Mouse (Mus musculus) ES-Bruce4 (cell line): ENCODE measurements around the gene Fam234a. TPM values are rescaled to one million over a fixed set of nuclear protein-coding genes. Genes with fewer than 3 reads are reported as not detected.

Experiments used
- H3K27ac ChIP-seq: 2 replicates; pipeline ENCODE4 v1.5.1; 2012; ENCODE audit warnings: low read length, inconsistent platforms; ENCODE audit not compliant: insufficient read depth
- H3K27me3 ChIP-seq: 2 replicates; pipeline ENCODE4 v1.6.1; 2012; ENCODE audit warnings: mild to moderate bottlenecking, low read length, inconsistent platforms; ENCODE audit not compliant: control insufficient read depth, poor library complexity, insufficient read depth, severe bottlenecking
- H3K36me3 ChIP-seq: 2 replicates; pipeline ENCODE4 v1.6.1; 2012; ENCODE audit warnings: inconsistent platforms, mild to moderate bottlenecking, low read length, moderate library complexity; ENCODE audit not compliant: control insufficient read depth, poor library complexity, insufficient read depth, severe bottlenecking
- H3K4me1 ChIP-seq: one replicate; pipeline ENCODE4 v1.8.1; 2011; ENCODE audit warnings: low read length; ENCODE audit not compliant: control insufficient read depth, insufficient read depth
- H3K4me3 ChIP-seq: 2 replicates; pipeline ENCODE4 v1.5.1; 2011; ENCODE audit warnings: low read depth, mild to moderate bottlenecking, low read length
- H3K9ac ChIP-seq: 2 replicates; pipeline ENCODE4 v1.6.1; 2012; ENCODE audit warnings: low read depth, mild to moderate bottlenecking, inconsistent platforms; ENCODE audit not compliant: poor library complexity, severe bottlenecking
- H3K9me3 ChIP-seq: replicated peaks from 2 replicates; pipeline ENCODE4 v1.6.1; 2012; ENCODE audit warnings: mild to moderate bottlenecking, low read length, inconsistent platforms; ENCODE audit not compliant: control insufficient read depth, poor library complexity, insufficient read depth, severe bottlenecking
- CTCF ChIP-seq: IDR thresholded peaks from one replicate; pipeline ENCODE4 v1.8.1; 2011; ENCODE audit warnings: low read depth, low read length
- EP300 ChIP-seq: IDR thresholded peaks from 2 replicates; pipeline ENCODE4 v1.6.1; 2011; ENCODE audit warnings: low read depth, low read length; ENCODE audit not compliant: insufficient read depth
- POLR2A ChIP-seq: IDR thresholded peaks from one replicate; pipeline ENCODE4 v1.8.1; 2011; ENCODE audit warnings: low read length; ENCODE audit not compliant: insufficient read depth
- polyA plus RNA-seq: library from polyadenylated mRNA; stranded (reverse); fragments of >200 nt; gene quantifications from 2 replicates; pipeline ENCODE4 v1.2.4, GENCODE M21; 2011; ENCODE audit warnings: low read depth; ENCODE audit not compliant: missing spikeins, insufficient read depth, insufficient read length

The Fam234a gene
- polyA plus RNA-seq, 1 experiment = 23.7 TPM

DNA sequence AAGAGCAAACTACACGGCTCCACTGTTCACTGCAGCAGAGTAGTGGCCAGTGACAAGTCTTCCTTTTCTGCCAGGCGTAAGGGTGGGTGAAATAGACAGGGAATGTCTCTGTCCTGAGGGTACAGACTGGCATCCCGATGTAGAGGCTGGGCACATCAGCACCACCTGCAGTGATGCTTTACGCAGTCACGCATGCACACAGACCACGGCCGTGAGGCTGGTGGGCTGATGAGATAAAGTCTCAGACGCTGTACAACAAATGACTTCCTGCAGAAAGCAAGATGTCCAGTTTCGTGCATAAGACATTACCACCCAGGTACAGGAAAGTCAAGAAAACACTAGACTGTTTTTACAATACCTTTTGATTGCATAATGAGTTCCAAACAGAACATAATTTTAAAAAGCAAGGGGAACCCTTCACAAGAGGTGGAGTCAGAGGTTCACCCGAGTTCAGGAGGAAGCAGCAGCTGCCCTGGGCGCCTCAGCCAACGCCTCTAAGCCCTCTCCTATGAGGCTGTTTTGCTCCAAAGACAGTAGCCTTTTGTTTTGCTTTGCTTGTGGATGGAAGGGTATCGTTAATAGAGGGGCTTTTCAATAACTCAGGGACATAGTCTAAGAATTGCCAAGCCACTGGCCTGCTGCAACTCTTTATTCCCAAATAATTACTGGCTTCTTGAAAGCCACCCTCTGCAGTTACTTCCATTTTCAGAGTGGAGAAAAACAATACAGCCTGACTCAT, 8.8 kb downstream of the Fam234a start:
- Histone ChIP-seq H3K9ac (no peak overlapping the region), H3K27ac (no peak overlapping the region), H3K27me3 (no peaks in the 10 kb centered on the region), H3K36me3 (no peaks in the 10 kb centered on the region), H3K4me3 (no peak overlapping the region), H3K4me1 (no peaks in the 10 kb centered on the region), H3K9me3 (no peaks in the 10 kb centered on the region)
- TF ChIP-seq EP300 = no peak
- no peak for TF ChIP-seq CTCF
- no peak for TF ChIP-seq POLR2A

DNA sequence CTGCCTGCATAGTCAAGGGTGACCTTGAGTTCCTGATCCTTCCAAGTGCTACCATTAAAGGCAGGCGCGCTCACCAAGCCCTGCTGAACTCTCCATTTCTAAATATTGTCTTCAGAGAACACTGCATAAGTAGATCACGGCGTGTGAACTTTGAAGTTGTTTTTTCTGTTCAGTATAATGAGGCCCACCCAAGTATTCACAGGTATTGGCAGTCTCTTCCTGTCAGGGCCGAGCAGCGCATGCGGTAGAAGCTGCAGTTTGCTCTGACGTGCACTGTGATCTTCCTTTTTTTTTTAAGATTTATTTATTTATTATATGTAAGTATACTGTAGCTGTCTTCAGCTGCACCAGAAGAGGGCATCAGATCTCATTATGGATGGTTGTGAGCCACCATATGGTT, 9.7 kb downstream of the Fam234a start:
- Histone ChIP-seq H3K9me3 (no peaks in the 10 kb centered on the region), H3K27ac (no peak overlapping the region), H3K4me3 (no peak overlapping the region), H3K4me1 (no peaks in the 10 kb centered on the region), H3K36me3 (no peaks in the 10 kb centered on the region), H3K9ac (no peak overlapping the region), H3K27me3 (no peaks in the 10 kb centered on the region)
- no peak for TF ChIP-seq CTCF
- no peak for TF ChIP-seq EP300
- no peak for TF ChIP-seq POLR2A

DNA sequence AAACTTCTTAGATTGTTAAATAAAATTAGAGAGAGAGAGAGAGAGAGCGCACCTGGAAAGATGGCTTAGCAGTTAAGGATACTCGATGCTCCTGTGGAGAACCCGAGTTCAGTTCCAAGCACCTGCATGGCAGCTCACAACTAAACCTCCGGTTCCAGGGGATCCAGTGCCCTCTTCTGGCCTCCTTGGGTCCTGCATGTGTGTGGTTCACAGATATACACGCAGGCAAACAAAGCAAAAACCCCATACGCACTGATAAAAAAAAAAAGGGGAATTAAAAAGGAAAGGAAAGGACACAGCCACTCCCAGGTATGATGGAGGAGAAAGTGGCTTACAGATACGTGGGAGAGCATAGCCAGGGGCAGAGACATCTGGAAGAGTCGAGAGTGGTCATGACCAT, 11.2 kb downstream of the Fam234a start:
- no peak overlapping the region for H3K9ac ChIP-seq
- no peak overlapping the region for H3K27ac ChIP-seq
- TF ChIP-seq CTCF (peak; percentile 83), EP300 (no peak)
- no peaks in the 10 kb centered on the region for H3K9me3 ChIP-seq
- H3K4me1 ChIP-seq = no peaks in the 10 kb centered on the region
- H3K4me3 ChIP-seq = no peak overlapping the region
- no peaks in the 10 kb centered on the region for H3K36me3 ChIP-seq
- H3K27me3 ChIP-seq = no peaks in the 10 kb centered on the region

DNA sequence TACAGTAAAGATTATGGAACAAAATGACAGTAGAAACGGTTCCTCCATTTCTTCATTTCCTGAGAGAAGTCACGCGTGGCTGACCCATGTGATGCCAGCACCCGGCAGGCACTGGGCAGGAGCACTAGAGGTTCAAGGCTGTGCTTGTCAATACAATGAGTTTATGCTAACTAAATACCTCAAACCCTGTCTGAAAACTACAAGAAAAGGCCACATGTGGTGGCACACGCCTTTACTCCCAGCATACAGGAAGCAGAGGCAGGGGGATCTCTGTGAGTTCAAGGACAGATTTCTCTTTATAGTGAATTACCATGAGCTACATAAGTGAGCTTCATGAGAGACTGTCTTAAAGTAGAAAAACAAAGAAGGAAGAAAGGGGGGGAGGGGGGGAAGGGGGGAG, 12.9 kb downstream of the Fam234a start:
- Histone ChIP-seq H3K4me3 (no peak overlapping the region), H3K27ac (no peak overlapping the region)
- TF ChIP-seq POLR2A (no peak), EP300 (no peak), CTCF (no peak)

DNA sequence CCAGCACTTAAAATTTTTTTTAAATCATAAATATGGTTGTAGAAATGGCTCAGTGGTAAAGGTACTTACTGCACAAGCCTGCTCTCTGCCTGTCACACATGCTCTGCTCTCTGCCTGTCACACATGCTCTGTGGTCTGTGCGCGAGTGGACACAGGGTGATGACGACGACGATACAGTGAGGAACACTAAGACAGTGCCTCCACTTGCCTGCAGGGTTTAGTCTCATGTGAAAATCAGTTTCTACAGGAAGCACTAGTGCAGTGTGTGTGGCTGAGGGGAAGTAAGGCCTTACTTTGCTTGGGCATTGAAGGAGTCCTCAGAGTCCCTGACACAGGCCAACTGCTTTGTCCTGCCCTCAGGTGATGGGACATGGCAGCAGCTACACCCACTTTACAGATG, 14.3 kb downstream of the Fam234a start:
- no peaks in the 10 kb centered on the region for H3K36me3 ChIP-seq
- TF ChIP-seq EP300 = no peak
- no peak for TF ChIP-seq POLR2A
- no peak for TF ChIP-seq CTCF
- no peaks in the 10 kb centered on the region for H3K4me1 ChIP-seq
- no peak overlapping the region for H3K4me3 ChIP-seq
- H3K27me3 ChIP-seq = no peaks in the 10 kb centered on the region
- H3K27ac ChIP-seq = no peak overlapping the region
- no peak overlapping the region for H3K9ac ChIP-seq
- H3K9me3 ChIP-seq = no peaks in the 10 kb centered on the region

More for the DNA sequence above, 12.9 kb downstream of the Fam234a start:
- Histone ChIP-seq H3K4me1 (no peaks in the 10 kb centered on the region), H3K36me3 (no peaks in the 10 kb centered on the region), H3K27me3 (no peaks in the 10 kb centered on the region), H3K9me3 (no peaks in the 10 kb centered on the region), H3K9ac (no peak overlapping the region)

DNA sequence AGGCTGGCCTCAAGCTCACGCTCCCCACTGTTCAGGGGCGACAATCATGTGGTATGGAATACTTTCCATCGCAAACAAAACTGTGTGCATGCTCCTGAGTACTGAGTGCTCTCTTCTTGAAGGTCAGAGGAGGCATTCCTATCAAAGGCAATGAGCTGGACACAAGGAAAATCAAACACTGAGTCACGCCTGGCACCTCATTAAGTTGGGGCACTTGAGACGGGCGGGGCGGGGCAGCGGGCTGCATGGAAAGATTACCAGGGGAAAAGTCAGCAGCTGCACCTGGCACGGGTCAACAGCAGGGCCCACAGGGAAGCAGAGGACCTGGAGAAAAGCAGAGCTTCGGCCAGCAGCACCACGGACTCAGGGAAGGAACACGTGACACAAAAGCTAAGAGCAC, 18.9 kb downstream of the Fam234a start:
- Histone ChIP-seq H3K27ac (no peak overlapping the region), H3K9me3 (no peaks in the 10 kb centered on the region), H3K9ac (no peak overlapping the region), H3K4me3 (no peak overlapping the region), H3K36me3 (no peaks in the 10 kb centered on the region), H3K4me1 (no peaks in the 10 kb centered on the region), H3K27me3 (no peaks in the 10 kb centered on the region)
- TF ChIP-seq POLR2A = no peak
- TF ChIP-seq EP300 = no peak
- no peak for TF ChIP-seq CTCF
